Mouse (Mus musculus): ENCODE measurements around the gene Rpl9-ps1. TPM values are rescaled to one million over a fixed set of nuclear protein-coding genes. Genes with fewer than 3 reads are reported as not detected.

The Rpl9-ps1 gene
- polyA plus RNA-seq, 1 experiment from 2014 or later: not detected

DNA sequence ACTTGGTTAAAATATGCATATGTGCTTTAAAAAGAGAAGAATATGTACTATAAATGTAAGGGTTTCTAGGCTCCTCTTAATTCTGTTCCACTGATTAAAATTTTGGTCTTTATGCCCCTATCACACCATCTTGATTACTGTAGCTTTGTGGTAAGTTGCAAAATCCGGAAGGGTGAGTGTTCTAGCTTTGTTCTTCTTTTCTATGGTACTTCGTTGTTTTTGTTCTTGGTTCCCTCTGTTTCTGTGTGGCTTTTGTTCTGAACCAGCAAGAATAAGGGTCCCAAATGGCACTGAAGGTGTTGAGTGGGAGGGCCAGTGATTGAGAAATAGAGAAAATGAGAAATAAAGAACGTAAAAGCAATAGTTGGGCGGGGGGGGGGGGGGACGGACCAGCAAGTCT is 27.2 kb downstream of the Rpl9-ps1 start:
- ATAC-seq (ENCODE audit: insufficient number of reproducible peaks, insufficient read depth, low FRiP score, low TSS enrichment, low read depth): no peak
- no peaks in the 10 kb centered on the region for H3K36me3 ChIP-seq
- H3K4me2 ChIP-seq: no peak overlapping the region
- no peaks in the 10 kb centered on the region for H3K27me3 ChIP-seq
- H3K9me3 ChIP-seq: no peaks in the 10 kb centered on the region
- H3K27ac ChIP-seq: no peak overlapping the region
- H3K9ac ChIP-seq: no peak overlapping the region
- no peak overlapping the region for H3K4me3 ChIP-seq
- 71% methylated on average over 5 of the region's 5 CpGs for WGBS
- no peaks in the 10 kb centered on the region for H3K4me1 ChIP-seq

DNA sequence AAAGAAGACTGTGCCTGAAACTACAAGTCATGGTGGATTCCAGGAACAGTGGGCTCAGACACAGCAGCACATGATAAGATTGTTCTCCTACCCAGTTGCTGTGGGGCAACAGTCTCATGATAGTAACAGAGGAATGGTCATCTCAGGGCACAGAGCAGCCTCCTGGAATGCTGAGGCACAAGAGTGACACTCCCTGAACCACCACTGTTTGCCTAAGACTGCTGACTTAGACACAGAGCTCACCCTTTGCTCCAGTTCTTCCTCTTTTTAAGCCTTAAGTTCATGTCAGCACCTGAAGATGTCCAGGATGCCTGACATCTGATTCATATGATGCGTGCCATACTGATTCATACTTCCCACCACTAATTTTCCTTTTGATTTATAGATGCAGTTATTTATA is 28.8 kb downstream of the Rpl9-ps1 start:
- no peak for ATAC-seq (ENCODE audit: insufficient number of reproducible peaks, insufficient read depth, low FRiP score, low TSS enrichment, low read depth)
- no peaks in the 10 kb centered on the region for H3K27me3 ChIP-seq
- no peaks in the 10 kb centered on the region for H3K9me3 ChIP-seq
- no peak overlapping the region for H3K9ac ChIP-seq
- no peaks in the 10 kb centered on the region for H3K4me1 ChIP-seq
- no peak overlapping the region for H3K4me2 ChIP-seq
- no peaks in the 10 kb centered on the region for H3K36me3 ChIP-seq
- H3K4me3 ChIP-seq: no peak overlapping the region
- H3K27ac ChIP-seq: no peak overlapping the region
- WGBS: 78% methylated on average over 1 of the region's 1 CpGs

DNA sequence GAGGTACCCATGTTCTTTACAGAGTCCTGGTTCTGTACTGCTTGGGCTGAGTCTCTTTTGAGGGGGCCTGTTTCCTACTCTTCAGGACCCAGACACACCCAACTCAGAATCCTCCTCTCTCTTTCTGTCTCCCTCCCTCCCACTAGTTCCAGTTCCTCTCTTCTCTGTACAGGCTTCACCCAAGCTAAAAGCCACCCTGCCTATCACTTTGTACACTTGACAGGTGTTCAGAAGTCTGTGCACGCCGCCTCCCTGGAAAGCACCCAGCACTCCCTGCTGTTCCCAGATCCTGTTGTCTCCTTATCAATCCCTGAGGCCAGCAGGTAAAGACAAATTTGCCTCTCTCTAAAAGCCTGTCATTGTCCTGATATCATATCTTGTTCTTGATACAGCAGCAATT is 34.5 kb downstream of the Rpl9-ps1 start:
- H3K9ac ChIP-seq: no peak overlapping the region
- no peaks in the 10 kb centered on the region for H3K4me1 ChIP-seq
- no peak for ATAC-seq (ENCODE audit: insufficient number of reproducible peaks, insufficient read depth, low FRiP score, low TSS enrichment, low read depth)
- no peak overlapping the region for H3K27ac ChIP-seq
- H3K27me3 ChIP-seq: no peaks in the 10 kb centered on the region
- H3K9me3 ChIP-seq: no peaks in the 10 kb centered on the region
- H3K36me3 ChIP-seq: no peaks in the 10 kb centered on the region
- no peak overlapping the region for H3K4me2 ChIP-seq
- no peak overlapping the region for H3K4me3 ChIP-seq
- 72% methylated on average over 2 of the region's 2 CpGs for WGBS

- 48% methylated on average over 1 of the region's 1 CpGs for WGBS
- no peaks in the 10 kb centered on the region for H3K36me3 ChIP-seq
- no peak overlapping the region for H3K9ac ChIP-seq
- H3K27me3 ChIP-seq: no peaks in the 10 kb centered on the region
- no peak overlapping the region for H3K4me3 ChIP-seq
- no peaks in the 10 kb centered on the region for H3K4me1 ChIP-seq
- no peaks in the 10 kb centered on the region for H3K9me3 ChIP-seq
- no peak for ATAC-seq (ENCODE audit: insufficient number of reproducible peaks, insufficient read depth, low FRiP score, low TSS enrichment, low read depth)
- H3K4me2 ChIP-seq: no peak overlapping the region
- H3K27ac ChIP-seq: no peak overlapping the region
These were observed 39.0 kb downstream of the Rpl9-ps1 start for GRCm38 (mm10) chr11:83606396-83606795.

GRCm38 (mm10) chr11:83605535-83605934 is 39.9 kb downstream of the Rpl9-ps1 start:
- Histone ChIP-seq H3K27me3 (no peaks in the 10 kb centered on the region), H3K4me3 (no peak overlapping the region), H3K27ac (no peak overlapping the region), H3K4me1 (no peaks in the 10 kb centered on the region), H3K36me3 (no peaks in the 10 kb centered on the region), H3K4me2 (no peak overlapping the region), H3K9ac (no peak overlapping the region), H3K9me3 (no peaks in the 10 kb centered on the region)
- no peak for ATAC-seq (ENCODE audit: insufficient number of reproducible peaks, insufficient read depth, low FRiP score, low TSS enrichment, low read depth)
- WGBS: 90% methylated on average over 3 of the region's 3 CpGs

GRCm38 (mm10) chr11:83604698-83605097 is 40.7 kb downstream of the Rpl9-ps1 start:
- 88% methylated on average over 4 of the region's 4 CpGs for WGBS

GRCm38 (mm10) chr11:83603399-83603798 is 42.0 kb downstream of the Rpl9-ps1 start:
- ATAC-seq (ENCODE audit: insufficient number of reproducible peaks, insufficient read depth, low FRiP score, low TSS enrichment, low read depth): no peak
- H3K4me2 ChIP-seq: no peak overlapping the region
- H3K27me3 ChIP-seq: no peaks in the 10 kb centered on the region

More at GRCm38 (mm10) chr11:83604698-83605097, 40.7 kb downstream of the Rpl9-ps1 start:
- Histone ChIP-seq H3K27ac (no peak overlapping the region), H3K9ac (no peak overlapping the region), H3K4me2 (no peak overlapping the region), H3K36me3 (no peaks in the 10 kb centered on the region), H3K27me3 (no peaks in the 10 kb centered on the region), H3K9me3 (no peaks in the 10 kb centered on the region), H3K4me1 (no peaks in the 10 kb centered on the region), H3K4me3 (no peak overlapping the region)
- no peak for ATAC-seq (ENCODE audit: insufficient number of reproducible peaks, insufficient read depth, low FRiP score, low TSS enrichment, low read depth)

GRCm38 (mm10) chr11:83600576-83600975 is 44.8 kb downstream of the Rpl9-ps1 start:
- Histone ChIP-seq H3K4me2 (no peak overlapping the region), H3K4me3 (no peak overlapping the region), H3K27ac (no peak overlapping the region), H3K9ac (no peak overlapping the region), H3K27me3 (no peaks in the 10 kb centered on the region), H3K9me3 (no peaks in the 10 kb centered on the region), H3K36me3 (no peaks in the 10 kb centered on the region), H3K4me1 (no peaks in the 10 kb centered on the region)
- no peak for ATAC-seq (ENCODE audit: insufficient number of reproducible peaks, insufficient read depth, low FRiP score, low TSS enrichment, low read depth)
- WGBS: 83% methylated on average over 2 of the region's 2 CpGs

More at GRCm38 (mm10) chr11:83603399-83603798, 42.0 kb downstream of the Rpl9-ps1 start:
- 88% methylated on average over 3 of the region's 3 CpGs for WGBS
- Histone ChIP-seq H3K4me1 (no peaks in the 10 kb centered on the region), H3K9ac (no peak overlapping the region), H3K4me3 (no peak overlapping the region), H3K27ac (no peak overlapping the region), H3K9me3 (no peaks in the 10 kb centered on the region), H3K36me3 (no peaks in the 10 kb centered on the region)

- H3K9ac ChIP-seq: no peak overlapping the region
- no peaks in the 10 kb centered on the region for H3K36me3 ChIP-seq
- H3K27ac ChIP-seq: no peak overlapping the region
- H3K4me2 ChIP-seq: no peak overlapping the region
- 85% methylated on average over 3 of the region's 3 CpGs for whole genome bisulfite sequencing
- no peak overlapping the region for H3K4me3 ChIP-seq
- H3K9me3 ChIP-seq: no peaks in the 10 kb centered on the region
- ATAC-seq (ENCODE audit: insufficient number of reproducible peaks, insufficient read depth, low FRiP score, low TSS enrichment, low read depth): no peak
- no peaks in the 10 kb centered on the region for H3K27me3 ChIP-seq
- H3K4me1 ChIP-seq: no peaks in the 10 kb centered on the region
These were observed 46.4 kb downstream of the Rpl9-ps1 start for GRCm38 (mm10) chr11:83598991-83599390.

GRCm38 (mm10) chr11:83598207-83598837 is 47.1 kb downstream of the Rpl9-ps1 start:
- Histone ChIP-seq H3K27me3 (no peaks in the 10 kb centered on the region), H3K4me2 (no peak overlapping the region), H3K36me3 (no peaks in the 10 kb centered on the region), H3K4me3 (no peak overlapping the region), H3K27ac (peak overlapping the region; percentile 52), H3K9me3 (no peaks in the 10 kb centered on the region), H3K4me1 (no peaks in the 10 kb centered on the region), H3K9ac (no peak overlapping the region)
- WGBS: 70% methylated on average over 3 of the region's 3 CpGs
- ATAC-seq (ENCODE audit: insufficient number of reproducible peaks, insufficient read depth, low FRiP score, low TSS enrichment, low read depth): no peak

- 82% methylated on average over 7 of the region's 7 CpGs for WGBS
- H3K27ac ChIP-seq: peak overlapping the region; percentile 52
These were observed 47.6 kb downstream of the Rpl9-ps1 start for GRCm38 (mm10) chr11:83597796-83598195.

GRCm38 (mm10) chr11:83595669-83596455 is 49.6 kb downstream of the Rpl9-ps1 start:
- ATAC-seq (ENCODE audit: insufficient number of reproducible peaks, insufficient read depth, low FRiP score, low TSS enrichment, low read depth): no peak
- no peaks in the 10 kb centered on the region for H3K36me3 ChIP-seq
- H3K27ac ChIP-seq: no peak overlapping the region
- H3K4me1 ChIP-seq: no peaks in the 10 kb centered on the region
- H3K27me3 ChIP-seq: no peaks in the 10 kb centered on the region
- no peak overlapping the region for H3K4me3 ChIP-seq
- no peak overlapping the region for H3K9ac ChIP-seq
- no peaks in the 10 kb centered on the region for H3K9me3 ChIP-seq
- 73% methylated on average over 7 of the region's 7 CpGs for WGBS
- H3K4me2 ChIP-seq: no peak overlapping the region

More at GRCm38 (mm10) chr11:83597796-83598195, 47.6 kb downstream of the Rpl9-ps1 start:
- ATAC-seq (ENCODE audit: insufficient number of reproducible peaks, insufficient read depth, low FRiP score, low TSS enrichment, low read depth): no peak
- no peaks in the 10 kb centered on the region for H3K27me3 ChIP-seq
- no peaks in the 10 kb centered on the region for H3K36me3 ChIP-seq
- H3K9ac ChIP-seq: no peak overlapping the region
- H3K4me3 ChIP-seq: no peak overlapping the region
- no peaks in the 10 kb centered on the region for H3K9me3 ChIP-seq
- H3K4me1 ChIP-seq: no peaks in the 10 kb centered on the region
- no peak overlapping the region for H3K4me2 ChIP-seq

Measured in embryonic facial prominence, embryonic 13.5 days (tissue).